Mouse (Mus musculus): ENCODE measurements around the gene Mtr. TPM values are rescaled to one million over a fixed set of nuclear protein-coding genes. Genes with fewer than 3 reads are reported as not detected.

Mtr gene
- polyA plus RNA-seq, 1 experiment from 2014 or later, result 17.5 TPM

- Histone ChIP-seq H3K4me1 (ENCODE audit: control insufficient read depth in 2 of 2, insufficient read depth in 2 of 2, low read length in 2 of 2) (peaks cover 7 to 19% of the 10 kb centered on the region in 2 experiments; a peak in 3 of 4 replicates), H3K9ac (ENCODE audit: low read length) (no peak overlapping the region), H3K4me3 (ENCODE audit: control insufficient read depth in 1 of 2, insufficient read depth in 1 of 2, low read depth in 1 of 2, low read length in 2 of 2) (no peak overlapping the region), H3K27ac (replicated peaks in 1 of 2; ENCODE audit: control insufficient read depth in 1 of 2, insufficient read depth in 1 of 2, low read depth in 2 of 2, low read length in 2 of 2) (no peak overlapping the region), H3K27me3 (ENCODE audit: control insufficient read depth, insufficient read depth, low read length) (no peaks in the 10 kb centered on the region), H3K4me2 (ENCODE audit: low read length) (no peak overlapping the region), H3K36me3 (ENCODE audit: control insufficient read depth, insufficient read depth, low read length) (peaks cover 67% of the 10 kb centered on the region), H3K9me3 (ENCODE audit: control insufficient read depth, low read length) (no peaks in the 10 kb centered on the region)
- ATAC-seq (ENCODE audit: insufficient number of reproducible peaks, insufficient read depth, low FRiP score, low read depth), result 0 out of 2 replicates have a peak, but pooled peaks have one; percentile 31
- 74% methylated on average over 10 of the region's 10 CpGs for WGBS
These were observed 47.7 kb downstream of the Mtr start for GRCm38 (mm10) chr13:12210023-12210762.

- no peak overlapping the region for H3K4me3 ChIP-seq (ENCODE audit: control insufficient read depth in 1 of 2, insufficient read depth in 1 of 2, low read depth in 1 of 2, low read length in 2 of 2)
- no peak overlapping the region for H3K4me2 ChIP-seq (ENCODE audit: low read length)
- H3K27me3 ChIP-seq (ENCODE audit: control insufficient read depth, insufficient read depth, low read length), result no peaks in the 10 kb centered on the region
- peak; percentile 33; the same call in 1 of the 2 replicates for ATAC-seq (ENCODE audit: insufficient number of reproducible peaks, insufficient read depth, low FRiP score, low read depth)
- peaks cover 17 to 24% of the 10 kb centered on the region in 2 experiments for H3K4me1 ChIP-seq (ENCODE audit: control insufficient read depth in 2 of 2, insufficient read depth in 2 of 2, low read length in 2 of 2)
- WGBS, result 57% methylated on average over 5 of the region's 5 CpGs
- H3K27ac ChIP-seq (replicated peaks in 1 of 2; ENCODE audit: control insufficient read depth in 1 of 2, insufficient read depth in 1 of 2, low read depth in 2 of 2, low read length in 2 of 2), result no peak overlapping the region; a peak in 1 of 4 replicates
- H3K9me3 ChIP-seq (ENCODE audit: control insufficient read depth, low read length), result no peaks in the 10 kb centered on the region
- H3K36me3 ChIP-seq (ENCODE audit: control insufficient read depth, insufficient read depth, low read length), result peaks cover 50% of the 10 kb centered on the region
- H3K9ac ChIP-seq (ENCODE audit: low read length), result no peak overlapping the region
These were observed 57.5 kb downstream of the Mtr start for GRCm38 (mm10) chr13:12200372-12200771.

- Histone ChIP-seq H3K27me3 (ENCODE audit: control insufficient read depth, insufficient read depth, low read length) (no peaks in the 10 kb centered on the region), H3K9ac (ENCODE audit: low read length) (no peak overlapping the region), H3K36me3 (ENCODE audit: control insufficient read depth, insufficient read depth, low read length) (peaks cover 55% of the 10 kb centered on the region), H3K9me3 (ENCODE audit: control insufficient read depth, low read length) (no peaks in the 10 kb centered on the region), H3K4me1 (ENCODE audit: control insufficient read depth in 2 of 2, insufficient read depth in 2 of 2, low read length in 2 of 2) (peaks cover 17 to 27% of the 10 kb centered on the region in 2 experiments), H3K4me2 (ENCODE audit: low read length) (no peak overlapping the region), H3K4me3 (ENCODE audit: control insufficient read depth in 1 of 2, insufficient read depth in 1 of 2, low read depth in 1 of 2, low read length in 2 of 2) (no peak overlapping the region), H3K27ac (replicated peaks in 1 of 2; ENCODE audit: control insufficient read depth in 1 of 2, insufficient read depth in 1 of 2, low read depth in 2 of 2, low read length in 2 of 2) (no peak overlapping the region)
- 83% methylated on average over 2 of the region's 2 CpGs for WGBS
- ATAC-seq (ENCODE audit: insufficient number of reproducible peaks, insufficient read depth, low FRiP score, low read depth), result no peak
These were observed 59.4 kb downstream of the Mtr start for GRCm38 (mm10) chr13:12198486-12198885.

- Histone ChIP-seq H3K4me3 (ENCODE audit: control insufficient read depth in 1 of 2, insufficient read depth in 1 of 2, low read depth in 1 of 2, low read length in 2 of 2) (no peak overlapping the region), H3K27me3 (ENCODE audit: control insufficient read depth, insufficient read depth, low read length) (no peaks in the 10 kb centered on the region), H3K9ac (ENCODE audit: low read length) (no peak overlapping the region), H3K4me1 (ENCODE audit: control insufficient read depth in 2 of 2, insufficient read depth in 2 of 2, low read length in 2 of 2) (peaks cover 15 to 27% of the 10 kb centered on the region in 2 experiments), H3K27ac (replicated peaks in 1 of 2; ENCODE audit: control insufficient read depth in 1 of 2, insufficient read depth in 1 of 2, low read depth in 2 of 2, low read length in 2 of 2) (peak overlapping the region; percentile 78 to 93), H3K36me3 (ENCODE audit: control insufficient read depth, insufficient read depth, low read length) (peaks cover 69% of the 10 kb centered on the region), H3K9me3 (ENCODE audit: control insufficient read depth, low read length) (no peaks in the 10 kb centered on the region), H3K4me2 (ENCODE audit: low read length) (no peak overlapping the region)
- WGBS, result 63% methylated on average over 4 of the region's 4 CpGs
- no peak for ATAC-seq (ENCODE audit: insufficient number of reproducible peaks, insufficient read depth, low FRiP score, low read depth)
These were observed 61.1 kb downstream of the Mtr start for GRCm38 (mm10) chr13:12196861-12197260.

GRCm38 (mm10) chr13:12196012-12196411 is 61.9 kb downstream of the Mtr start:
- peak; percentile 72 for ATAC-seq (ENCODE audit: insufficient number of reproducible peaks, insufficient read depth, low FRiP score, low read depth)
- WGBS, result 37% methylated on average over 3 of the region's 3 CpGs
- peak overlapping the region; percentile 44; the same call in 1 of the 2 replicates for H3K9ac ChIP-seq (ENCODE audit: low read length)
- peaks cover 15 to 27% of the 10 kb centered on the region in 2 experiments for H3K4me1 ChIP-seq (ENCODE audit: control insufficient read depth in 2 of 2, insufficient read depth in 2 of 2, low read length in 2 of 2)
- no peak overlapping the region for H3K4me2 ChIP-seq (ENCODE audit: low read length)
- H3K27me3 ChIP-seq (ENCODE audit: control insufficient read depth, insufficient read depth, low read length), result no peaks in the 10 kb centered on the region
- no peak overlapping the region for H3K4me3 ChIP-seq (ENCODE audit: control insufficient read depth in 1 of 2, insufficient read depth in 1 of 2, low read depth in 1 of 2, low read length in 2 of 2)
- peak overlapping the region; percentile 78 to 93 for H3K27ac ChIP-seq (replicated peaks in 1 of 2; ENCODE audit: control insufficient read depth in 1 of 2, insufficient read depth in 1 of 2, low read depth in 2 of 2, low read length in 2 of 2)
- H3K9me3 ChIP-seq (ENCODE audit: control insufficient read depth, low read length), result no peaks in the 10 kb centered on the region
- peaks cover 70% of the 10 kb centered on the region for H3K36me3 ChIP-seq (ENCODE audit: control insufficient read depth, insufficient read depth, low read length)

- H3K27ac ChIP-seq (replicated peaks in 1 of 2; ENCODE audit: control insufficient read depth in 1 of 2, insufficient read depth in 1 of 2, low read depth in 2 of 2, low read length in 2 of 2), result no peak overlapping the region
- H3K36me3 ChIP-seq (ENCODE audit: control insufficient read depth, insufficient read depth, low read length), result peaks cover 68% of the 10 kb centered on the region
- H3K27me3 ChIP-seq (ENCODE audit: control insufficient read depth, insufficient read depth, low read length), result no peaks in the 10 kb centered on the region
- H3K9me3 ChIP-seq (ENCODE audit: control insufficient read depth, low read length), result no peaks in the 10 kb centered on the region
- ATAC-seq (ENCODE audit: insufficient number of reproducible peaks, insufficient read depth, low FRiP score, low read depth), result no peak
- no peak overlapping the region for H3K9ac ChIP-seq (ENCODE audit: low read length)
- WGBS, result 82% methylated on average over 12 of the region's 12 CpGs
- no peak overlapping the region for H3K4me3 ChIP-seq (ENCODE audit: control insufficient read depth in 1 of 2, insufficient read depth in 1 of 2, low read depth in 1 of 2, low read length in 2 of 2)
- no peak overlapping the region for H3K4me2 ChIP-seq (ENCODE audit: low read length)
- H3K4me1 ChIP-seq (ENCODE audit: control insufficient read depth in 2 of 2, insufficient read depth in 2 of 2, low read length in 2 of 2), result peaks cover 12 to 22% of the 10 kb centered on the region in 2 experiments
These were observed 62.8 kb downstream of the Mtr start for GRCm38 (mm10) chr13:12194942-12195662.

- no peak overlapping the region for H3K27ac ChIP-seq (replicated peaks in 1 of 2; ENCODE audit: control insufficient read depth in 1 of 2, insufficient read depth in 1 of 2, low read depth in 2 of 2, low read length in 2 of 2)
- no peak overlapping the region for H3K9ac ChIP-seq (ENCODE audit: low read length)
- no peak overlapping the region for H3K4me2 ChIP-seq (ENCODE audit: low read length)
- no peaks in the 10 kb centered on the region for H3K9me3 ChIP-seq (ENCODE audit: control insufficient read depth, low read length)
- H3K36me3 ChIP-seq (ENCODE audit: control insufficient read depth, insufficient read depth, low read length), result peaks cover 75% of the 10 kb centered on the region
- no peak overlapping the region for H3K4me3 ChIP-seq (ENCODE audit: control insufficient read depth in 1 of 2, insufficient read depth in 1 of 2, low read depth in 1 of 2, low read length in 2 of 2)
- H3K4me1 ChIP-seq (ENCODE audit: control insufficient read depth in 2 of 2, insufficient read depth in 2 of 2, low read length in 2 of 2), result no peaks in the 10 kb centered on the region; a peak in 1 of 4 replicates
- no peak for ATAC-seq (ENCODE audit: insufficient number of reproducible peaks, insufficient read depth, low FRiP score, low read depth)
- H3K27me3 ChIP-seq (ENCODE audit: control insufficient read depth, insufficient read depth, low read length), result no peaks in the 10 kb centered on the region
- WGBS, result 93% methylated on average over 11 of the region's 11 CpGs
These were observed 68.7 kb downstream of the Mtr start for GRCm38 (mm10) chr13:12189219-12189618.
